Mouse (Mus musculus) olfactory bulb, adult 2 months (tissue): ENCODE results near the gene Pcx.

Source experiments
- CTCF ChIP-seq: fragments of 200-500 bp; IDR thresholded peaks from 2 replicates; pipeline ENCODE4 v1.5.1; 2012; ENCODE audit warnings: low read depth, mild to moderate bottlenecking, low read length, moderate library complexity; ENCODE audit not compliant: insufficient read depth
- POLR2A ChIP-seq: fragments of 200-500 bp; IDR thresholded peaks from 2 replicates; pipeline ENCODE4 v1.6.1; 2012; ENCODE audit warnings: mild to moderate bottlenecking, low read depth, low read length, moderate library complexity; ENCODE audit not compliant: insufficient read depth

- no peak for TF ChIP-seq POLR2A
- TF ChIP-seq CTCF = no peak
Observed at GRCm38 (mm10) chr19:4619461-4619860, 109.2 kb downstream of the Pcx start.
